Mouse (Mus musculus): ENCODE data around the gene Dlgap1.

Gene Dlgap1

DNA sequence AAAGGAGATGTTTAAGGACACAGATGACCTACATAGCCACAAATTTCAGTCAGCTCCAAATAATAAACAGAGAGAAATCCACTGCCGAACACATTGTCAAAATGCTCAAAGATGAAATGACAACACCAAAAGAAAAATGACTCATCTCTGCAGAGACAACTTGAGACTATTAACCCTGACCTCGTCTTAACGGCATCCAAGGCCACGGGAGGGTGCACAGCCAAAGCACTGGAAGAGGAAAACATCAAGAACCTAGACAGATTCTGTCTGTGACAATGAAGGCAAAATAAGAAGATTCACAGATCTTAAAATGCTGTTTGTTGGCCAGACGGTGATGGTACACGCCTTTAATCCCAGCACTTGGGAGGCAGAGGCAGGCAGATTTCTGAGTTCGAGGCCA is 370.9 kb downstream of the Dlgap1 start:
- no peak for DNase-seq (ENCODE audit: low read depth, low spot score)

GRCm38 (mm10) chr17:70341230-70341629 is 372.4 kb downstream of the Dlgap1 start:
- no peak for DNase-seq (ENCODE audit: low read depth, low spot score)

GRCm38 (mm10) chr17:70341920-70342319 is 373.0 kb downstream of the Dlgap1 start:
- DNase-seq (ENCODE audit: low read depth, low spot score): peak; percentile 8

DNA sequence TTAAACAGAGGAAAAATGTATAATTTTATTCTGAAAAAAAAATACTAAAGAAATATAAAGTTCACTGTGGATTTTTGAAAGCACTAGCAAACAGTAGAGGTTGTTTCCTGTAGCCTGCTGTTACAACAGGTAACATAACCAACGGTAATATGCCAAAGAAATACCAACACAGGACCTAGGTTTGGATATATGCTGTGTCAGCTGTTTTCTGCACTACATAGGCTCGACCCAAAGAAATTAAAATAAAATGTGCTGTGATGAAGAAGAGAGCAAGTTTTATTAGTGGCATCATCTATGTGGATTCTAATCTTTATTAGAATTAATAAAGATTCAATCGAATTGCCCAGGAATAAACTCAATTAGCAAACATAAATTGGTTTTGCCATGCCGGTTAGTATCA is 378.5 kb downstream of the Dlgap1 start:
- DNase-seq (ENCODE audit: low read depth, low spot score): no peak

DNA sequence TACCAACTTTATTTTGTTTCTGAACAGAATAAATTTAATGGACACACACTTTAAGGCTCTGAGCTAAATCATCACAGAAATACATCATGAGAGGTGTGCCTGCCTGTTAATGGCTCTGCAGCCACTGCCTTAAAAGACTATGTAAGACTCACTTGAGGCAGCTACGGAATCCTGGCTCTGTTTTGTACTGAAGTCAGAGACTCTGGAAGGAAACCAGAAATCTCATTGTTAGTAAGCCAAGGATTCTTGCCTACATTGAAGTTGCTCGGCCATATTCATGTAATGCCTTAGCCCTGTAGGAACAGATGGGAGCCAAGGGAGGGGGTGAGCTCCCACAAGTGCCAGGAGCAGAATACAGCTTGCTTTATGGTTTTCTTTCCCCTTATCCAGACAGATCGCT is 394.7 kb downstream of the Dlgap1 start:
- no peak for DNase-seq (ENCODE audit: low read depth, low spot score)

- no peak for DNase-seq (ENCODE audit: low read depth, low spot score)
Observed at GRCm38 (mm10) chr17:70363971-70364370, 395.1 kb downstream of the Dlgap1 start.

- no peak for DNase-seq (ENCODE audit: low read depth, low spot score)
Observed at GRCm38 (mm10) chr17:70369124-70369523, 400.3 kb downstream of the Dlgap1 start.

DNA sequence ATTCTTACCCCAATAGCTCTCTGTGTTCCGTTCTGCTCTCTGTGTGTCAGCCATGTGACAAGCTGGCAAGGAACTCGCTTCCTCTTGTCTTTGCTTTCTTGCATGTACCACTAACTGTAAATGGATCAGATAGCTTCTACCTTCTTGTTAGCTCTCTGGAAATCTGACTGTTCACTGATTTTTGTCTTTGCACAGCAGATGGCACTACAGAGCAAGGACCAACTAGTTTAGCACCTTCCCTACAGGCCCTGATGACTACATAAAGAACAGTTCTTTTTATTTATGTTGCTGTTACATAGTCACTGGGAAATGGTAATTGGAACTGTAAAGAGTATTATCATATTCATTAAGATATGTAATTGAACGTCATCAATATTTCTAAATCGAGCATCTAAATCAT is 408.1 kb downstream of the Dlgap1 start:
- DNase-seq (ENCODE audit: low read depth, low spot score): peak; percentile 25

- no peak for DNase-seq (ENCODE audit: low read depth, low spot score)
Observed at GRCm38 (mm10) chr17:70388447-70388846, 419.6 kb downstream of the Dlgap1 start.

- DNase-seq (ENCODE audit: low read depth, low spot score): no peak
Observed at GRCm38 (mm10) chr17:70397220-70397619, 428.3 kb downstream of the Dlgap1 start.

- no peak for DNase-seq (ENCODE audit: low read depth, low spot score)
Observed at GRCm38 (mm10) chr17:70397708-70398107, 428.8 kb downstream of the Dlgap1 start.

DNA sequence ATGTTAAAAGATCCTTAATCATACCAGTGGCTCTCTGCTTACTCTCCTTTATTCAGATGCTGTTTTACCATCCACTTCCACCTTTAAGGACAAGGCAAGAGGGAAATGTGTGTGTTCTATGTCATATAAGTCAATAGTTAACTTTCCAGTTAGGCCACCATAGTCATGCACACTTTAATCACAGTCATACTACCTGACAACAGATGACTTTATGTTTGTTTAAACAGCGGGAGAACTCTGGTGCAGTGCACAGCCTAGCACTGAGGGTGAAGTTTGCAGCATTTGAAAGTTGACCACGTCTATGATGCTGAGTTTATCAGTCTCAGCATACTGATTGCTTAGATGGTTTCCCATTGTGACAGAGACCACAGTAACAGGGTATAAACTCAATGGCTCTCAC is 433.0 kb downstream of the Dlgap1 start:
- no peak for DNase-seq (ENCODE audit: low read depth, low spot score)

DNA sequence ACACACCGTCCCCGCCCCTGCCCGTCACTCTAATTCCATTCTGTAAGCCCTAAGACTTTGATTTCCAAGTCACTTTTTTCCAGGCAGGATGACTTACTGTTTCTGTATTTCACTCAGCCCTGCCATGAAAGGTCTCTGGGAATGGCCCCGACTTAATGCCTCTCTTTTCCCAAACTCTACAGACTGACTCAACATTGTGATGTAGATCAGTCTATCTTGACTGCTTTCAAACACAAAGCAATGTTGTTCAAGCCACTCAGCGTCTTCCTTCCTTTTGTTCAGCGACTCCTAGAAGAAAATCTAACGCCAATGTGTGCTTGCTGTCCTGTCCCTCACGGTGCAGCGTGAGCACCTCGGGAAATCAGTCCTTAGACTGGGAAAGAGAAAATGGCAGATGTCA is 434.9 kb downstream of the Dlgap1 start:
- peak; percentile 86 for DNase-seq (ENCODE audit: low read depth, low spot score)

- DNase-seq (ENCODE audit: low read depth, low spot score): no peak
Observed at GRCm38 (mm10) chr17:70414202-70414601, 445.3 kb downstream of the Dlgap1 start.

DNA sequence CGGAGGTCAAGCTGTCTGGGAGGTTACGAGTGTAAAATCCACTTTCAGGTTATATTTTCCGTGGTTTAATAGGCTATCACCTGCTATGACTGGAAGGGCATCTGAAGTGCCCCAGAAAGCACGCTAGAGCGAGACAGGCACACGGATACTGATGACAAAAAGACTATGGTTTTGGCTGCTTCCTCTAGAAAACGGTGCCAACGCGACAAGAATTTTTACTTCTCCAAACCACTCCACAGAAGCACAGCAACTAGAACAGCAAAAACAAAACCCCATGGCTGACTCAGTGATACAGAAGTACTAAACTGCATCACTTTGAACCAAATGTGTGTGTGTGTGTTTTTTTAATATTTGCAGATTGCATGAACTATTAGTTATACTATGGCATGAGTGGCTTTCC is 459.0 kb downstream of the Dlgap1 start:
- no peak for DNase-seq (ENCODE audit: low read depth, low spot score)

DNA sequence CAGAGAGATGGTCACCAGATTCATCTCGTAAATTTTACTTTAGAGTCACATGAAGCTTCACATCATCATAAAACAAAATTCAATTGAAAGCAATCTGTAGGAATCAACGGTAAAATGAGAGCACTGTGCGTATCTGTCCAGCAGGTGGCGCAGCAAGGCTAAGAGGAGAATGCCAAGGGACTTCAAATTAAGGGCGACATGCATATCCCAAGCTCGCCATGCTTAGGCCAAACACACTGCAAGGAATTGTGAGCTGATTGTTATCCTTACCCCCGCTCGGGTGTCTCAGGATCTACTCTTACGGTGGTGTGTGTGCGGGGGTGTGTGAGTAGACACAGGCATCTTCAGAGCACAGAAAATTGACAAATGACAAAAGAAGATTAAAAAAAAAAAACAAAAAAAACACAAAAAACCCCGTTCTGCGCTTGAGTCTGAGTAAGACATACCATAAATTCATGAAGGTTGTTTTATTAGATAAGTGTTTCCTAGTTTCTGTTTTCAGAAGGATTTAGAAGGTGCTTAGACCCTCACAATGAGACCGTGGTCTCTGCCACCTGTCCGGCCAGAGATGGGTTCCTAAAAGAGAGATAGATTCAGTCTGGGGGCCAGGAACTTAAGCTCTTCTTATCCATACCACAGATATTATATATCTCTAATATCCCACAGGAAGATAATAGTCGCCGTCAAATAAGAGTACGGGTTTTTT is 461.0 kb downstream of the Dlgap1 start:
- peak; percentile 78 for DNase-seq (ENCODE audit: low read depth, low spot score)

- peak; percentile 67 for DNase-seq (ENCODE audit: low read depth, low spot score)
Observed at GRCm38 (mm10) chr17:70430452-70430787, 461.5 kb downstream of the Dlgap1 start.

DNA sequence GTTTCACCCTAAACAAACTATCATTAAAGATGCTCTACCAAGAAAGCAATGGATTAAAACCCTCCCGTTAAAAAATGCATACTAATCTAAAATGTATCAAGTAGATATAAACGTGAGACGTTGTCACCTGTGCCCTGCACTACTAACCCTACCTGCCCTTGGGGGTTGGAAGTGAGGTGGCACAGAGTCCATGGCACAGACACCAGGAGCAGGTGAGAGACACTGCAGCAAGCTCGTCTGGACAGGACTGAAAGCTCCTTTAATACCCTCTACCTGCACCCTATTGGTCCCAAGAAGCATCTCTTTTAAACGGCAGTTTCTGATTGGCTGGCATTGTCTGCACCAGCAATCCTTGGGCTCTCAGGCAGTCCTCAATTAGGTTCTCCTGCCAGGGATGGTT is 464.0 kb downstream of the Dlgap1 start:
- DNase-seq (ENCODE audit: low read depth, low spot score): no peak

DNA sequence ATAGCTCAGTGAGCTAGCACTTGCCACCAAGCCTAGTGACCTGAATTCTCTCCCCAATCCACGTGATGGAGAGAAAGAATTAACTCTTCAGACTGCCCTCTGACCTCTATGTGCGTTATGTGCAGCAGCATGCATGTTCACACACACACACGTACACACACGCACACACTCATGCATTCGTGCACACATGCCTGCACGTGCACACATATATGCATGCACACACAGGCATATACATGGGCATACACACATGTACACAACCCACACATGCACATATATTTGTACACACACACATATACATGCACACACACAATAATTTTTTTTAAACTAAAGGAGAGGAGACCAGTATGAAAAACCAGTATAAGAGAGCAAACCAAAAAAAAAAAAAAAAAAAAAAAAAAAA is 465.7 kb downstream of the Dlgap1 start:
- no peak for DNase-seq (ENCODE audit: low read depth, low spot score)

DNA sequence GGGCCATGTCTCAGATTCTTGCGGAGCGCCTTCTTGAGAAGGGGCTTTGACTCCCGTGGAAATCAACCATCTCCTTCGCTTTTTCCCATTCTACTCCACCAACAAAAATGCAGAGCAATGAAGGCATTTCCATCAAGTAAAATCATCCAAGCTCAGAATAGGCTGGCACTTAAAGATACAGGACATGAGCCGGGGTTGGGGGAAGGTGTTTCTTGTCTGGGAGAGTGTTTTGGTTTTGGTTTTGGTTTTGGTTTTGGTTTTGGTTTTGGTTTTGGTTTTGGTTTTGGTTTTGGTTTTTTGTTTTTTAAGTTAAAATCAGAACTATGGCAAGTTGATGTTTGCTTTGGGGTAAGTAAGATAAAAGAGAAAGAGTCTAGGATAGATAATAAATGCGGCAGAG is 466.7 kb downstream of the Dlgap1 start:
- no peak for DNase-seq (ENCODE audit: low read depth, low spot score)

DNA sequence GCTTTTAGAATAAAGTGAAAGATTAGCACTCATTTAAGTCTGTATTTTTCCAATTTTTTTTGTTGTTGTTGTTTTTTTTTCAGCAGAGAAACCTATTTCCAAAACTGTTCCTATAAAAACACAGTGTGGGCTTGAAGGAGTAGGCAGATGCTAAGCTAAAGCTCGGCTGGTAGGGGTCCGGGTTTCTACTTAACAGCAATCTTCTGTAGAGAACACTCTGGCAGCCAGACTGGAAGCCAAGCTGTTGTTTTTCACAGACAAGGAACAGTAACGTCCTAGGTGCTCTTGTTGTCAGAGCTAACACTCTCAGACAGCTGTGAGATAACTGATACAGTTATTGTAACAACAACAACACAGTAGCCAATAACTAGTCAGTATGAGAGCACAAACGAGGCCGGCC is 468.4 kb downstream of the Dlgap1 start:
- no peak for DNase-seq (ENCODE audit: low read depth, low spot score)

DNA sequence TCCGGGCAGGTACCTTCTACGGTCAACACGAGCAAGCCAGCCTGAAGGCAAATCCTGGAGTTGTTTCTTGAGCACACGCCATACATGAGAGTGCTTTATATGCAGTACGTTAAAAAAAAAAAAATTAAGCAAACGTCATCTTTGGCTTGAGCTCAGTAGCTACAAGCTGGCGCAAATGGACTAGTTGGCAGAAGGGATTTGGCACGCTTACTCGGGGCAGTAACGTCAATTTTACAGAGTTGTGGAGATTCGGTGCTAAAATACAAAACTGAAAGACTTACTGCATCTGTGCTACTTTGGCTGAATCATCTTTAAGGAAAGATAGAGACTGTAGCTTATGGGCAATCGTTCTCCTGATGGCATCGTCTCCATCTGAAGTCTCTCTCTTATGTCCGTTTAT is 474.1 kb downstream of the Dlgap1 start:
- DNase-seq (ENCODE audit: low read depth, low spot score): no peak

- no peak for DNase-seq (ENCODE audit: low read depth, low spot score)
Observed at GRCm38 (mm10) chr17:70446451-70446850, 477.6 kb downstream of the Dlgap1 start.

DNA sequence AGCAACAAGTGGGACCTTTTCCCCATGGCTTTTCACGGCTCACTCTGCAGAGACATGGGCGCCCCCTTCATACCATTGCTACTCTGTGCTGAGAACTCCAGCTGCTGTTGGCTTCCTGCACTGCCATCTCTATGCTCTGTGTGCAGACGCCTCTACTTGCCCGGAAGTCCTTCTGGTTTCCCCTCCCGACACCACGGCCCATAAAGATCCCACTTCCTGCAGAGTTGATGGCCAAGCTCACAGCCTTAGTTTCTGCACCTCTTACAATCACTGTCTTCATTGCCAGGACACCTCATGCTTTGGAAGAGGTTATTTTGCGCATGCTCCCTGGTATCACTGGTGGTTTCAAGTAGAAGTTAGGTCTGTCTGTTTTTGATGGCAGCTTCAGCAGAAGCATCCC is 486.2 kb downstream of the Dlgap1 start:
- DNase-seq (ENCODE audit: low read depth, low spot score): no peak

All from R1 (cell line).